Mouse (Mus musculus): ENCODE data around the gene Spen.

Spen gene

DNA sequence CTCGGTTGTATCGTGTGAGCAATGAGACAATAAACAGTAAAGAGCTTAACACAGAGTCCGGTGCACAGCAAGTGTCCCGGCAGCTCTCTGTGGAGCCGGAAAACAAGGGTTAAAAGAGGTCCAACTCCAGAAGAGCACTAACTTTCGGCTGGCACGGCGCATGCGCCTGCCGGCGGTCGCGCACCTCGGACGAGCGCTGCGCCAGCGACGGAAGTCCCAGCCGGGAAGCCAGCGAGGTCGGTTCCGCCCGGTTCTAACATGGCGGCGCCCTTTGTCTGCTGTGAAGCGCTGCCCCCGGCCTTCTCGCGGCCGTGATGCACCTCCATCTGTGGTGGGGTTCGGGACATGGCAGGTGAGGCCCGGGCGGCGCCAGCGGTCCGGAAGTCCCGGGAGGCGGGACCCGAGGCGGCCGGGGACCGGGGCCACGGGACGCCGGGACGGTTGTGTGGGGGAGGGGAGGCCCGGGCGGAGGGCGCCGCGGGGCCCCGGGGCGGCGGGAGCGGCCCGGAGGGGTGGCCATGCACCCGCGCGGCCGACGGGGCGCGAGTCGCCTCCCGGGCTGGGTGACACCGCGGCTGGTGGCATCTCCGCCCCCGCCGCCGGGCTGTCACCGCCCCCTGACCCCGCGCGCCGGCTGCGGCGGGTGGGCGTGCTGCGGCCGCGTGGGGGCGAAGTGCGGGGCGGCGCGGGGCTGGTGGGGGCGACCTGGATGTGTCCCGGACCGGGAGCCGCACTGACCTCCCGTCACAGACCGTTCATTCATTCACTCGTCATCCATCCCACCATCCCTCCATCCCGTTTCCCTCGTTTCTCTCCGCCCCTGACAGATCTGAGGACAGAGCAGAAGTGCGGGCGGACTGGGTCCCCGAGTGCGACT is 93.7 kb downstream of the Spen start, which contains the start of gene Zbtb17:
Zbtb17 (plus strand) TSS at position 204 of the 877 bp plus-strand sequence.
- DNase-seq = peak; percentile 90

- DNase-seq = no peak
Observed at GRCm38 (mm10) chr4:141443641-141444429, 94.6 kb downstream of the Spen start.

GRCm38 (mm10) chr4:141440877-141441276 is 97.5 kb downstream of the Spen start:
- no peak for DNase-seq

- no peak for DNase-seq
Observed at GRCm38 (mm10) chr4:141439083-141439803, 99.2 kb downstream of the Spen start.

DNA sequence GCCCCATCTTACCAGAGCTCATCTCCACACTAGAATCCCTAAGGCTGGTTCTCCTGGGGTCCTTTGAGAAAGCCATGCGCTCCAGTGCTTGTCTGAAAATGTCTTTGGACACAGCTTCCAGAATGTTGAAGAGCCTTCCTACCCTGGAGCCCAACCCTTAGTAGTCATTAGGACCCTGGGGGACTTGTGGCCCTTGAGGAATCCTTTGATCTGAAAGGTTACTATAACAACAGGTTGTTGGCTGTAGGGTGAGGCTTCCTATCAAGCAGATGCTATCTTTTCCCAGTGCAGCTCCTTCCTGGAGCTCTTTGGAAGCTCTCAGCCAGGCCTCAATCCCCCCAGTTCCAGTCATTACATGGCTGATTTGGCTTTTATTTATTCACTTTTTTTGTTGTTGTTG is 102.4 kb downstream of the Spen start, which contains the start of gene Srarp:
Srarp (minus strand) TSS at position 132 of the 400 bp plus-strand sequence.
- DNase-seq = no peak

GRCm38 (mm10) chr4:141433191-141433590 is 105.2 kb downstream of the Spen start:
- no peak for DNase-seq

DNA sequence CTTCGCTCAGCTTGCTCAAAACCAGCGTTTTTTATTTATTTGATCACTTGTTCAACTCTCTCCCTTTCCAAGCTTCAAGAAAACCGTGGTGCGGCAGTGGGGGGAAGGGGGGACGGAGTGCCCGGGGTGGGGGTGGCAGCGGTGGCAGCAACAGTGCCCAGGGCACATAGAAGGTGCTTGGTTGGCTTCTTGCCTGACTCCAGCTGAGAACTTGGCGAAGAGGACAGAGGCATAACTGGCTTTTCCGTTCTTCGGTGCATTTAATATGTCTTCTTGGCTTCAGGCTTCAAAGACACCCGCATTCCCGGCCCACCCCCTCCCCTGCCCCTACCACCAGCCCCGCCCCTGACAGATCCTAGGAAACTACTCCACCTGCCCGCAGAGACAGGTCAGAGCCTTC is 105.7 kb downstream of the Spen start:
- no peak for DNase-seq

DNA sequence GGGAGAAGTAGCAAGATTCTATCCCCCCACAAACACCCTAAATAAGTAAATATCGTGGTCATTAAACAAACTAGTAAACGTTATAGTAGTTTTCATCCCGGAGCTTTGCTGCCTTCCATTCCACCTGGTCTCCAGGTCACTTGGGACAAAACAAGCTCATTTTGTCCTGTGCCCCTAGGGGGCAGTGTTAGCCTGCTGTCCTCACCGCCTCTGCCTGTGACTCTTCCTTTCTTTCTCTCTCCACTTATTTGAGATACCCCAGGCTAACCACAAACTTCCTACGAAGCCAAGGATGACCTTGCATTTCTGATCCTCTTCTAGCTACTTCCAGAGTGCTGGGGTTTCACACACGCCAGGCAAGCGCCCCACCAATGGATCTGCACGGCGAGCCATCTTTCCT is 107.4 kb downstream of the Spen start:
- peak; percentile 60 for DNase-seq

GRCm38 (mm10) chr4:141429847-141430246 is 108.5 kb downstream of the Spen start:
- no peak for DNase-seq

GRCm38 (mm10) chr4:141429381-141429780 is 109.0 kb downstream of the Spen start:
- no peak for DNase-seq

- DNase-seq = no peak
Observed at GRCm38 (mm10) chr4:141427921-141428320, 110.5 kb downstream of the Spen start.

DNA sequence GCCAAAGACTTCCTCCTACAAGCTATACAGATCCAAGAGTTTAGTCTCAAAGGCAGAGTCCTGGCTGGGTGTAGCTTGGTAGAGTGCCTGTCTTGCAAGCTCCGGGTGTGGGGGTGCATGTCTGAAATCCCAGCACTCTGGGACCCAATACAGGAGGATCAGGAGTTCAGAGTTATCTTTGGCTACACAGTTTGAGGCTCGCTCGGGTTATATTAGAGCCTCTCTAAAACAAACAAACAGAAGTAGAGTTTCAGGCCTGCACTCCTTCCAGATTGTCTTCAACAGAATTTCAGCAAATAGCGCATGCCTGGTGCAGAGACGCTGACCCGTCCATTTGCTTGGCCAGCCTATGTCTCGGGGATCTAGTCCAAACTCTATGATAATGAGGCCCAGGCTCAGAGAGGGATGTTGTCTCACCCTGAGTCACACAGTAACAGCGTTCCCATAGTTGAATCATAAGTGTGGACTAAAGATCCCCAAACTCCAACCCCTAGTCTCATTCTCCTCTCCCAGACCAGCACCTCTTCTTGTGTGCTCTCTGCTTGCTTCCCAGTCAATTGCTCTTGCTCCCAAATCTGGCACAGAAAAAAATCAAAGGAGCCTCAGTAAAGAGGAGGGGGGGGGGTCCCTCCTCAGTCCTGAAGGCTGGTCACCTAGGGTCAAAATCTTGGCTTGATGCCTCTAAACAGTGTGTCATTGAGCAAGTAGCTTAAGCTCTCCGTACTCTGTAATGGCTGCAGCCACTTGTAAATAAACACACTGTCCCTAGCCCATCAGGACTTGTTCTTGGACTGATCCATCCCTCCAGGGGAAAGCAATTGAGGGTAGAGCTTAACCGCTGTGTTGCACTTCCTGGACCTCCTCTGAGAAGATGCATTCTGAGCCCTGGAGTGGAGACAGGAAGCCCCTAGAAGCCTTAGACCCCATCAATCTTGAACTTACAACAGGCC is 111.3 kb downstream of the Spen start:
- DNase-seq = no peak

GRCm38 (mm10) chr4:141425484-141426479 is 112.6 kb downstream of the Spen start:
- DNase-seq = peak; percentile 86

DNA sequence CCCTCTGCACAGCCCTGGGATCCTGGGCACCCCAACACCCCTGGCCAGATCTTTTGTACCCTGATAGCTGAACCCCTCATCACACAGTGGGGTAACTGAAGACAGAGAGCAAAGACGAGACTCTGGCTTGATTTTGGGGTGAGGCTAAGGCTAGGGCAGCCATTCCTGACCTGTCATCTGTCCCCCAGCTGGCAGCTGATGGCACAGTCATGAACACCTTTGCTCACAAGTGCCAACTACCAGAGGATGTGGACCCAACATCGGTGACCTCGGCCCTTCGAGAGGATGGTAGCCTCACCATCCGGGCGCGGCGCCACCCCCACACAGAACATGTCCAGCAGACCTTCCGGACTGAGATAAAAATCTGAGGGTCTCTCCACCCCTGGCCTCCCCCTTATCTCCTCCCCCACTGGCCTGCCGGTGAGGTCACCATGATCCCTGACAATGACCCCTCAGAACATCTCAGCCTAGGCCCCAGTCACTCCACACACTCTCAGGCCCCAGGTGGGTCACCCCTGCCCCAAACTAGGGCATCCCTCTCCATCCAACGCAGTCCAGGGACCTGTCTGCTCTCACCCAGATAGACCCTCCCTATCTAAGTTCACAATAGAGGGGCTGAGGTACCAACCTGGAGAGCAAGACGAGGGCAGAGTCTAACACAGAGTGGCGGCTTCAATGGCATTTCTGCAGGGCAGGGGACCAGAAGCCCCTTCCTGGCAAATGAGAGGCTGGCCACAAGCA is 114.5 kb downstream of the Spen start:
- DNase-seq = no peak

DNA sequence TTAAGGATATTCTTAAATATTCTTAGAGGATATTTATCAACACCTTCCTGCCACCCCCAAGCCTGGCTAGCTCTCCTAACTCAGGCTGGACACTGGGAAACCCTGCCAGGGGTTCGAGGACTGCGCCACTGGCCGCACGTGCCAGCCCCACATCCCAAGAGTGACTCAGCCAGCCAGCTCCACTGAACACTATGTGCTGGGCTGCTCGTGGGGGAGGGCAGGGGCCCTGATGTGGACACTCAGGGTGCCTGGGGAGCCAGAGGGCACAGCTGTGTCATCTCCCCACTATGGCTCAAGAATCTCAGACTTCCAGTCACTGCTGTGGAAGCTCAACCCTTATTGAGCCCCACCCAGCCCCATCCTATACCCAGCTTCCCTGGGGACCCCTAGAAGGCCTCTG is 115.1 kb downstream of the Spen start:
- DNase-seq = no peak

DNA sequence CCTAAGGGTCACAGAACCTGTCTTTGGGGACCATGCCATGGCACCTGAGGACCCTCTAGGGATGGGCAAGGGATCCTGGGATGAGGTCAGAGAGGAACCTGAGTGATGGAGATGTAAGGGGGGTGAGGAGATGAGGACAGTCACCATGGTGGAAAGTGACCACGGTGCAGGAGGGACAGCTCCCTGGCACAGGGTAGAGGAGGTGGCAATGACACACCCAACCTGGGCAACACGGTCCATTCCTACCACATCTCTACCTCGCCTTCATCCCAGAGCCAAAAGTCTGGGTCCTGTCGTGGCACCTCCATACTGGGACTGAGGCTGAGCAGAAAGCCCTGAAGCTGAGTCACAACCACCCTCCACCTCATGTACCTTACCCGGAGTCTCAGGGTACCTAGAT is 115.6 kb downstream of the Spen start:
- DNase-seq = no peak

DNA sequence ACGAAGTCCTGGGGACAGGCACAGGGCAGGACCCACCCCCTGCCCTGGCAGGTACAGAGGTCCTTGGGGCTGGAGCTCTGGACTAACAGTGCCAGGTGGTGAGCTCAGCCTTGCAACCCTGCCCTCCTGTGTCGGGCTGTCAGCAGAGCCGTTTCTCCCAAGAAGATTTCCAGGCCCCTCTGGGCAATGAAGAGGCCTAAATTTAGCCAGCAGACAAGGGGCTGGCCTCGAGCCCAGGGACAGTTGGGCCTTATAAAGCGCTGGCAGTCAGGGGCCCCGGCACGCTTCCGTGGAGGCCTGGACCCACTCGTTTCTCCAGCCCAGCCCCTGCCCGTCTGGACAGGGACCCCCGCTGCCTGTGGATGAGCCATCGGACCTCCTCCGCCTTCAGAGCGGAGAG is 117.0 kb downstream of the Spen start:
- no peak for DNase-seq

DNA sequence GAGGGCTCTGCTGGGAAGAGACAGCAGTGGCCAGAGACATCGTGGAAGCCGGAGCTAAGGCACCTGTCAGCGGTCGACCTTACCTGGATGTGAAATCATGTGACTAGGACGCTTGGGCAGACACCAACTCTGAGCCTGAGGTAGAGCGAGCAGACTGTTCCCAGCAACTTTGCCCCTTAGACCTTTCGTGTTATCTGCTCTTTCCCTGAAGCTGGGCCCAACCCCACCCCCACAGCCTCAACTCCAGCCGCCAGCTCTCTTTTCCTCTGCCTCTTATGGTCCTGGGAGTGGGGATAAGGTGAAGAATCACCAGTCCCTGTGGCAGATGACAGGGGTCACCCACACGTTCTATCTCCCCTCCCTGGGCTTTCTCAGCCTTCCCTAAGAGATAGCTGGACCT is 117.5 kb downstream of the Spen start:
- DNase-seq = no peak

DNA sequence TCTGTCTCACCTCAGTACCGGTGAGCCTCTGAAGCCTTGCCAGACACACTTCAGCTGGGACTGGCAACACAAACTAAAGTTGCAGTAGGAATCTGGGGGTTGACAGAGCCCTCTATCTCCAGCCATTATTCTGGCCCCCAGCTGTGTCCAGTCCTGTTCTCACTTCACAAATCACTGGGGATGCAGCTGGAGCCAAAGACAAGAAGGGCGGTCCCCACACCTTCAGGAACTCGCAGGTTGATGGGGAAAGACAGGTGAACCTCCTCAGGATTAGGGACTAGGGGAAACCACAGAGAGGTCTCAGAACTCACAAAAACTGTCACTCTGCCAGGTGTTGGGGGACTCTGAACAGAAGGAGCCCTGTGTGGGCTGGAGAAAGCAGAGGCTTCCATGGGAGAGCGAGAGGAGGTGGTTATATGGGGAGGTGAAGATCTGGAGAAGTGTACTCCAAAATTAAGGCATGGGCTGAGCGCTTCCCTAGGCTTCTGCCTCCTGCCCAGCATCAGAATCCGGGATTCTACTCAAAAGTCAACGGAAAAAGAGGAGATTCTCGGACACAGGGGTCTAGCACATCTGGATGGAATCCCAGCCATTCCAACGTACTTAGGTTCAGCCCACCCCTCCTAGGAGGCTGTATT is 118.1 kb downstream of the Spen start, which contains the start of gene Hspb7:
Hspb7 (plus strand) TSS at position 588 of the 638 bp plus-strand sequence.
- no peak for DNase-seq
